Mouse (Mus musculus) E14TG2a.4 (cell line): Measurements from ENCODE around the gene Specc1l.

Experiments used
- CTCF ChIP-seq: conservative IDR thresholded peaks from 2 replicates; pipeline ENCODE4 v1.5.1; 2014; ENCODE audit warnings: low read length
- POU5F1 ChIP-seq: IDR thresholded peaks from 2 replicates; pipeline ENCODE4 v1.6.1; 2014; ENCODE audit warnings: low read length, borderline replicate concordance

DNA sequence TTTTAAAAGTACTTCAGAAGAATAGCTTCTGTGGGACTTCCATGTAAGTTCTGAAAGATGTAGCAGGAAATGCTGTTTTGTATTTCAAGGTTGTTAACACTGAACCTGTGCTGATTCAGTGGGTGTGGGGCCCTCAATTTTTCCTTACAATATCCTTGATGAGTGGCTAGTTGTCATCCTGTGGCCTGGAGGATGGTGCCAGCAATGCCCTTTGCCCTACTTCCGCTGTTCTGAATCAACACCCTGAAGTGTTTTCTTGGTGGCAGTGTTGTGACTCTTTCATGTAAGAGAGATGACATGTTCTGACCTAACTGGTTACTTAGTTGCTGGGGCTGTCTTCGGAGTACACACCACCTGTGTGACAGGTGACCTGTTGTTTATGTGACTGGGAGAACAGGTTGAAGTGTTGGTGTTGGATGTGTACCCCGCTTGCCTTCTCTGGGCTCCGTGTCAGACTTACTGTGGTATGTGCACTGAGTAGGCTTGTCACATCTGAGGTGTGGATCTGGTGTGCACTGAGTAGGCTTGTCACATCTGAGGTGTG is 20.8 kb downstream of the Specc1l start:
- TF ChIP-seq CTCF (no peak), POU5F1 (no peak)
